ENCODE assay signal across 25 mouse cellular contexts in genomic region chr12:89640046-89640445, GRCm38 (mm10).
DNase-seq lines count a peak whose midpoint lies in the region; ATAC-seq and TF ChIP-seq lines count a peak whose summit lies in the region.
"Had no signal": no experiment of that assay in that cellular context is flagged by ENCODE, and none has a peak within 500 bp of the region (broad histone marks: within the 10 kb centered on the region; RNA-seq: fewer than 3 reads in every experiment).

No protein-coding gene starts in this region.

- no peaks in the 10 kb centered on the region for H3K27me3 ChIP-seq in lung, embryonic 14.5 days (ENCODE audit: insufficient read depth, low read length)
- no peaks in the 10 kb centered on the region for H3K27me3 ChIP-seq in myocyte (ENCODE audit: control insufficient read depth, insufficient read depth, insufficient read length)
- H3K27me3 ChIP-seq: CH12.LX; embryonic facial prominence, embryonic 12.5 days; embryonic facial prominence, embryonic 15.5 days; forebrain, embryonic 13.5 days; hindbrain, embryonic 12.5 days; hindbrain, embryonic 15.5 days had no signal

- H3K27ac ChIP-seq in lung, embryonic 14.5 days (ENCODE audit: low read depth) = no peak overlapping the region
- H3K27ac ChIP-seq: embryonic facial prominence, embryonic 12.5 days; embryonic facial prominence, embryonic 15.5 days; forebrain, embryonic 10.5 days; forebrain, embryonic 13.5 days; gastrocnemius, adult 2 months; hindbrain, embryonic 12.5 days; hindbrain, embryonic 15.5 days had no signal

- WGBS in lung, embryonic 14.5 days = 65% methylated on average over 4 of the region's 4 CpGs

- no peak overlapping the region for H3K4me3 ChIP-seq in lung, embryonic 14.5 days (ENCODE audit: low read depth, low read length)
- no peak overlapping the region for H3K4me3 ChIP-seq in myocyte
- H3K4me3 ChIP-seq: embryonic facial prominence, embryonic 12.5 days; embryonic facial prominence, embryonic 15.5 days; forebrain, embryonic 10.5 days; forebrain, embryonic 13.5 days; gastrocnemius, adult 2 months; hindbrain, embryonic 12.5 days; hindbrain, embryonic 15.5 days had no signal

- H3K4me2 ChIP-seq in lung, embryonic 14.5 days = no peak overlapping the region
- peak overlapping the region; percentile 18 for H3K4me2 ChIP-seq in myocyte (ENCODE audit: low read depth)
- H3K4me2 ChIP-seq: embryonic facial prominence, embryonic 12.5 days; embryonic facial prominence, embryonic 15.5 days; forebrain, embryonic 13.5 days; heart, embryonic 11.5 days; hindbrain, embryonic 12.5 days; hindbrain, embryonic 15.5 days had no signal

- no peak for TF ChIP-seq POLR2A in myocyte (IDR thresholded peaks at IDR 0.05; ENCODE audit: insufficient read length, low read depth)

- H3K4me1 ChIP-seq in lung, embryonic 14.5 days (ENCODE audit: insufficient read depth) = no peaks in the 10 kb centered on the region
- H3K4me1 ChIP-seq: embryonic facial prominence, embryonic 12.5 days; embryonic facial prominence, embryonic 15.5 days; forebrain, embryonic 13.5 days; hindbrain, embryonic 12.5 days; hindbrain, embryonic 15.5 days had no signal

- no peaks in the 10 kb centered on the region for H3K9me3 ChIP-seq in lung, embryonic 14.5 days (ENCODE audit: low read depth, low read length)
- H3K9me3 ChIP-seq: embryonic facial prominence, embryonic 12.5 days; embryonic facial prominence, embryonic 15.5 days; forebrain, embryonic 10.5 days; forebrain, embryonic 13.5 days; hindbrain, embryonic 12.5 days; hindbrain, embryonic 15.5 days had no signal

- H3K79me2 ChIP-seq in myocyte (ENCODE audit: control insufficient read depth, insufficient read depth) = no peaks in the 10 kb centered on the region

- no peak for ATAC-seq in lung, embryonic 14.5 days (ENCODE audit: insufficient read depth)
- ATAC-seq: forebrain, embryonic 13.5 days; forebrain, postnatal 0 days; Patski had no signal

- no peak overlapping the region for H3ac ChIP-seq in myocyte (ENCODE audit: control insufficient read depth, insufficient read length)

- DNase-seq in lung, embryonic 14.5 days = peak; percentile 30
- DNase-seq in lung, postnatal 4 days = no peak
- peak; percentile 1 for DNase-seq in lung, postnatal 14 days
- DNase-seq in lung, postnatal 25 days (ENCODE audit: low spot score) = no peak
- DNase-seq in adrenal gland, postnatal 14 days = no peak
- DNase-seq: adrenal gland, postnatal 10 days; B cell, adult 2 months; cerebellum, adult 11 months; cerebellum, adult 2 months; cerebellum, adult 9-11 months; forebrain, postnatal 0 days; gastrocnemius, adult 2 months; gastrocnemius, postnatal 14 days; heart, adult 11 months had no signal

- no peak overlapping the region for H3K9ac ChIP-seq in lung, embryonic 14.5 days
- H3K9ac ChIP-seq: embryonic facial prominence, embryonic 12.5 days; embryonic facial prominence, embryonic 15.5 days; forebrain, embryonic 13.5 days; forebrain, postnatal 0 days; hindbrain, embryonic 12.5 days; hindbrain, embryonic 15.5 days had no signal

- TF ChIP-seq CTCF in lung, embryonic 14.5 days (IDR thresholded peaks at IDR 0.05; ENCODE audit: low read depth) = no peak

- no peaks in the 10 kb centered on the region for H3K36me3 ChIP-seq in lung, embryonic 14.5 days (ENCODE audit: insufficient read depth)
- no peaks in the 10 kb centered on the region for H3K36me3 ChIP-seq in myocyte (ENCODE audit: control insufficient read depth, insufficient read depth)
- H3K36me3 ChIP-seq: embryonic facial prominence, embryonic 12.5 days; embryonic facial prominence, embryonic 15.5 days; forebrain, embryonic 10.5 days; G1E; hindbrain, embryonic 12.5 days; hindbrain, embryonic 15.5 days had no signal

TF ChIP-seq in myocyte, 11 proteins besides CTCF, POLR2A, EP300 and RAD21:
- TF ChIP-seq MYOG (IDR thresholded peaks at IDR 0.05; ENCODE audit: control insufficient read depth in 1 of 3, insufficient read depth in 1 of 3, insufficient read length in 2 of 3, low read depth in 2 of 3) (no peak), MYOD1 (IDR thresholded peaks at IDR 0.05; ENCODE audit: control insufficient read depth in 1 of 3, insufficient read length in 2 of 3, low read depth in 2 of 3) (no peak), REST (IDR thresholded peaks at IDR 0.05; ENCODE audit: insufficient read depth, insufficient read length) (no peak), MAX (IDR thresholded peaks at IDR 0.05; ENCODE audit: low read depth) (no peak), E2F4 (IDR thresholded peaks at IDR 0.05; ENCODE audit: insufficient read depth) (no peak), POLR2AphosphoS2 (IDR thresholded peaks at IDR 0.05; ENCODE audit: insufficient read length, low read depth) (no peak), CEBPB (IDR thresholded peaks at IDR 0.05; ENCODE audit: insufficient read depth, poor library complexity, severe bottlenecking) (no peak), TCF3 (IDR thresholded peaks at IDR 0.05; ENCODE audit: insufficient read length, low read depth) (no peak), SRF (IDR thresholded peaks at IDR 0.05; ENCODE audit: control insufficient read depth, insufficient read length, low read depth) (no peak), USF1 (IDR thresholded peaks at IDR 0.05; ENCODE audit: low read depth) (no peak), TCF12 (IDR thresholded peaks at IDR 0.05; ENCODE audit: insufficient read depth, poor library complexity, severe bottlenecking) (no peak)

Comparison
In these comparisons a context has a peak if more than half of its experiments do, and no peak if none do; other contexts are left out.
1. DNase-seq: peak in lung, embryonic 14.5 days (single experiment) and lung, postnatal 14 days (single experiment); none in lung, postnatal 4 days (0 of 2), lung, postnatal 25 days (single experiment) and adrenal gland, postnatal 14 days (single experiment).